ENCODE assay signal across 13 mouse cellular contexts in genomic region chr3:130888587-130888986, GRCm38 (mm10).
"Had no signal": no experiment of that assay in that cellular context is flagged by ENCODE, and none has a peak within 500 bp of the region (broad histone marks: within the 10 kb centered on the region; RNA-seq: fewer than 3 reads in every experiment).

No protein-coding gene starts in this region.

- H3K27me3 ChIP-seq: kidney, embryonic 15.5 days; limb, embryonic 12.5 days; liver, embryonic 15.5 days had no signal

- H3K36me3 ChIP-seq: kidney, embryonic 15.5 days; limb, embryonic 12.5 days; liver, embryonic 15.5 days had no signal

- H3K27ac ChIP-seq: hindbrain, postnatal 0 days; kidney, embryonic 15.5 days; limb, embryonic 12.5 days; liver, embryonic 15.5 days; macrophage had no signal

- H3K4me2 ChIP-seq: kidney, embryonic 15.5 days; limb, embryonic 12.5 days; liver, embryonic 15.5 days; lung, embryonic 14.5 days; midbrain, embryonic 11.5 days had no signal

- DNase-seq: layer of hippocampus, adult 9-11 months; liver; lung, embryonic 14.5 days; right cerebral cortex, adult 18-20 months; right cerebral cortex, postnatal 25 days had no signal

- H3K9ac ChIP-seq: kidney, embryonic 15.5 days; limb, embryonic 12.5 days; liver, embryonic 15.5 days; lung, embryonic 14.5 days had no signal

- H3K9me3 ChIP-seq: kidney, embryonic 15.5 days; liver, embryonic 15.5 days had no signal

- H3K4me3 ChIP-seq: kidney, embryonic 15.5 days; limb, embryonic 12.5 days; liver, embryonic 15.5 days; megakaryocyte, embryonic 14.5 days had no signal

- H3K4me1 ChIP-seq: liver, embryonic 15.5 days had no signal

- ATAC-seq: hindbrain, postnatal 0 days; midbrain, embryonic 16.5 days had no signal
